Mouse (Mus musculus) MEL (cell line): ENCODE measurements around the gene Ubp1.

Experiments used
- CTCF ChIP-seq, 3 experiments: IDR thresholded peaks in 2 of 3; conservative IDR thresholded peaks in 1 of 3; 2 replicates each; pipeline ENCODE4 v1.5.1; 2011 to 2012; ENCODE audit warnings: low read length in 3 of 3, low read depth in 2 of 3, mild to moderate bottlenecking in 2 of 3, improper control_type of control experiment in 1 of 3, inconsistent platforms in 1 of 3, mixed read lengths in 1 of 3, moderate library complexity in 1 of 3; ENCODE audit not compliant: control insufficient read depth in 1 of 3, insufficient read depth in 1 of 3, poor library complexity in 1 of 3, severe bottlenecking in 1 of 3
- MAFK ChIP-seq: IDR thresholded peaks from 2 replicates; pipeline ENCODE4 v1.6.1; 2011; ENCODE audit warnings: low read depth, mild to moderate bottlenecking, low read length, improper control_type of control experiment, borderline replicate concordance
- NELFE ChIP-seq: IDR thresholded peaks from 2 replicates; pipeline ENCODE4 v1.6.1; 2011; ENCODE audit warnings: low read depth, low read length, improper control_type of control experiment
- POLR2A ChIP-seq, 2 experiments: IDR thresholded peaks; 2 replicates each; pipeline ENCODE4 v1.6.1; 2011 to 2012; ENCODE audit warnings: low read length in 2 of 2, mild to moderate bottlenecking in 2 of 2, control low read depth in 1 of 2, improper control_type of control experiment in 1 of 2, low read depth in 1 of 2, moderate library complexity in 1 of 2; ENCODE audit not compliant: control insufficient read depth in 1 of 2, insufficient read depth in 1 of 2, poor library complexity in 1 of 2
- RAD21 ChIP-seq: IDR thresholded peaks from 2 replicates; pipeline ENCODE4 v1.6.1; 2011; ENCODE audit warnings: mild to moderate bottlenecking, low read depth, low read length, improper control_type of control experiment
- RCOR1 ChIP-seq: IDR thresholded peaks from 2 replicates; pipeline ENCODE4 v1.6.1; 2012; ENCODE audit warnings: low read depth, mild to moderate bottlenecking, inconsistent platforms, low read length, improper control_type of control experiment
- SIN3A ChIP-seq: IDR thresholded peaks from 2 replicates; pipeline ENCODE4 v1.6.1; 2012; ENCODE audit warnings: low read length, improper control_type of control experiment, inconsistent platforms
- TAL1 ChIP-seq: IDR thresholded peaks from 2 replicates; pipeline ENCODE4 v1.6.1; 2012; ENCODE audit warnings: mild to moderate bottlenecking, inconsistent platforms, low read length, moderate library complexity, mixed read lengths
- UBTF ChIP-seq: IDR thresholded peaks from 2 replicates; pipeline ENCODE4 v1.6.1; 2012; ENCODE audit warnings: low read depth, mild to moderate bottlenecking, inconsistent platforms, low read length, improper control_type of control experiment, moderate library complexity, borderline replicate concordance; ENCODE audit not compliant: insufficient read depth

DNA sequence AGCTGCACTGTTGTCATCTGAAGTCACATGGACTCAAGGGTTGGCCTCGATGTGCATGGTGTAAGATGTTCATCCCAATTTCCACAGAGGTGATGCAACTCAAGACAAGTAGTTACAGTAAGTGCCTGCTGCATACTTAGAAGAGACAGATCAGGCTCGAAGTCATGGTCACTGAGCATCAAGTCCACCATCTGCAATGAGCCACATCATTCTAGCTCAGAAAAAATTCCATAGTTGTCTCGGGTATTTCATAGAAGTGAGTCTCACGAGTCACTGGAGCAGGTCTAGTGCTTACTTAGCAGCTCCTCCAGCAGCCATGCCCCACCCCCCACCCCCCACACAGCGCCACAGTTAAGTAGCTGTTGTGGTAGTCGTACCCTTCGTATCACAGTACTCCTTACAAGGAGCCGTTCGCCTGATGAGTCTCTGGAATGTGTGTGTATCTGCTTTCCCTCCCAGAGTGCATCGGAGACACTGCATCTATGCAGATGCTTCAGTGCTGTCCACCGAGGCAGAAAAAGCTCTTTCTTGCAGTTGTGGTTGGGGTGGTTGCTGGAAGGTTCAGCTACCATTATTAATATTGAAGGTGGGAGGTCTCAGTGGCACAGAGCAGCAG is 46.6 kb downstream of the Ubp1 start:
- TF ChIP-seq POLR2A (IDR thresholded peaks at IDR 0.05; ENCODE audit: control insufficient read depth in 1 of 2, insufficient read depth in 1 of 2, low read depth in 1 of 2, low read length in 2 of 2, poor library complexity in 1 of 2), result no peak
- no peak for TF ChIP-seq CTCF (IDR thresholded peaks at IDR 0.05 in 2 of 3, conservative IDR thresholded peaks at IDR 0.05 in 1 of 3; ENCODE audit: control insufficient read depth in 1 of 3, insufficient read depth in 1 of 3, low read depth in 2 of 3, low read length in 3 of 3, poor library complexity in 1 of 3, severe bottlenecking in 1 of 3)
- TF ChIP-seq TAL1, result no peak
- TF ChIP-seq UBTF, result no peak
- no peak for TF ChIP-seq NELFE
- TF ChIP-seq RCOR1, result no peak
- no peak for TF ChIP-seq RAD21
- TF ChIP-seq MAFK, result no peak
- TF ChIP-seq SIN3A, result no peak
